Mouse (Mus musculus): Measurements from ENCODE around the gene Gm6465. TPM values are rescaled to one million over a fixed set of nuclear protein-coding genes. Genes with fewer than 3 reads are reported as not detected.
"Not testable (repeated sequence)": the region's sequence is repeated elsewhere in the genome, so short reads cannot be mapped to it uniquely, and the experiment has no call there.

Gm6465 gene
- polyA plus RNA-seq (2016; fragmentation: Nextera tagmentation; extraction: Ambion mirVana) = not detected in 2 replicates

DNA sequence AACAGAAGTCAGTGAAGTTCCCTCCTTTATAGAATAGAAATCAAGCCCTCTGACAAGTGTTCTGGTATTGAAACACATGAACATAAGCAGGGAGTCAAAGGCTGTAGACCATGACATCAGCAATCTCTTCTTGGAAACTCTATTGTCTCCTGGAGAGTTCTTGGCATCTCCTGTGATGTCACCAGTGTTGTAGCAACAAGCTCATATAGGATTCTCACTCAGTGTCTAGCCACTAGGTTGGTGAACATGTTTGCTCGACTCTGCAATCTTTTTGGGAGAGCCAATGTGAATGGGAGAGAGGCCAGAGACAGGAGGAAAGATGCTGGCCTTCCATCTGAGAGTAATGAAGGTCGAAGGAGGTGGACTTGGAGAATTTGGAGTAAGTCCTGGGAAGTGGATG lies at the start of gene Gm6465:
Gene Gm6465 (plus strand): TSS at position 301 of the 400 bp plus-strand sequence.
- not testable (repeated sequence) for H3K36me3 ChIP-seq; H3K4me2 ChIP-seq; H3K27me3 ChIP-seq; H3K4me3 ChIP-seq (replicated peaks); H3K27ac ChIP-seq; H3K4me1 ChIP-seq (replicated peaks); H3K9me3 ChIP-seq; ATAC-seq (ENCODE audit: insufficient number of reproducible peaks, insufficient read depth, low FRiP score, low TSS enrichment, low read depth); H3K9ac ChIP-seq (replicated peaks)
- 56% methylated on average over 2 of the region's 2 CpGs for WGBS

DNA sequence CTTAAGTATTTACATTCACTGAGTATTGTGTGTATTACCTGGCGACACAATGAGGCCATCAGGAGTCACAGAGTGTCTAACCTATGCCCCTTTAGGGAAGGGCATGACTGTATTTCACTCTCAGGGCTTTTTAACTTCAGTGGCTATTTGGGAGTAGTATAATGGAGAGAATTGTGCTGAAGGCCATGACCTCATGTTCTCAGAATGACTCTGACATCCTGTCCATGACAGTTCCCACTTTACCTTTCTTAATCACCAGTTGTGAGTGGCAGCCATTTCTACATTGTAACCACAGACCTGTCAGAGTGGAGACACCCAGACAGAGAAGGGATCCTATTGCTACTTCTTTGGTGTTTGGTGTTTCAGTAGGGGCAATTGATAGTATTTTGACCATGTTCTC lies 485 bp downstream of the Gm6465 start:
- 81% methylated on average over 1 of the region's 1 CpGs for WGBS
- not testable (repeated sequence) for ATAC-seq (ENCODE audit: insufficient number of reproducible peaks, insufficient read depth, low FRiP score, low TSS enrichment, low read depth); H3K4me1 ChIP-seq (replicated peaks); H3K9me3 ChIP-seq; H3K27me3 ChIP-seq; H3K4me2 ChIP-seq; H3K4me3 ChIP-seq (replicated peaks); H3K9ac ChIP-seq (replicated peaks); H3K36me3 ChIP-seq; H3K27ac ChIP-seq

DNA sequence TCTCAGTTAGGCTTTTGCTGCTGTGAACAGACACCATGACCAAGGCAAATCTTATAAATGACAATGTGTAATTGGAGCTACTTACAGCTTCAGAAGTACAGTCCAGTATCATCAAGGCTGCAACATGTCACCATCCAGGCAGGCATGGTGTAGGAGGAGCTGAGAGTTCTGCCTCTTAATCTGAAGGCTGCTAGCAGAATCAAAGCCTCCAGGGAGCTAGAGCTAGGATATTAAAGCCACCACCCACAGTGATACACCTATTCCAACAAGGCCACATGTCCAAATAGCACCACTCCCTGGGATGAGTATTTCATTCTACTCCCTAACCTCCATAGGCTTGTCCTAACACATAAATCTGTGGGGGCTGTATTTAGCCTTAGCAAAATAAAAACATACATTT lies 12.6 kb downstream of the Gm6465 start:
- not testable (repeated sequence) for H3K9ac ChIP-seq (replicated peaks); H3K4me2 ChIP-seq; H3K9me3 ChIP-seq; H3K4me3 ChIP-seq (replicated peaks); H3K36me3 ChIP-seq; H3K27ac ChIP-seq; H3K27me3 ChIP-seq; H3K4me1 ChIP-seq (replicated peaks); ATAC-seq (ENCODE audit: insufficient number of reproducible peaks, insufficient read depth, low FRiP score, low TSS enrichment, low read depth)

Other genes starting within 250 kb of the Gm6465 start
- gene Gm8922, start 163.6 kb upstream of the Gm6465 start, polyA plus RNA-seq (2016; fragmentation: Nextera tagmentation; extraction: Ambion mirVana) = not detected in 2 replicates
- not detected in 2 replicates for gene Gm8926, start 75.0 kb upstream of the Gm6465 start, polyA plus RNA-seq (2016; fragmentation: Nextera tagmentation; extraction: Ambion mirVana)
- not detected in 2 replicates for gene 4933402N22Rik, start 72.5 kb downstream of the Gm6465 start, polyA plus RNA-seq (2016; fragmentation: Nextera tagmentation; extraction: Ambion mirVana)